Mouse (Mus musculus): ENCODE measurements around the gene Brca1.

DNA sequence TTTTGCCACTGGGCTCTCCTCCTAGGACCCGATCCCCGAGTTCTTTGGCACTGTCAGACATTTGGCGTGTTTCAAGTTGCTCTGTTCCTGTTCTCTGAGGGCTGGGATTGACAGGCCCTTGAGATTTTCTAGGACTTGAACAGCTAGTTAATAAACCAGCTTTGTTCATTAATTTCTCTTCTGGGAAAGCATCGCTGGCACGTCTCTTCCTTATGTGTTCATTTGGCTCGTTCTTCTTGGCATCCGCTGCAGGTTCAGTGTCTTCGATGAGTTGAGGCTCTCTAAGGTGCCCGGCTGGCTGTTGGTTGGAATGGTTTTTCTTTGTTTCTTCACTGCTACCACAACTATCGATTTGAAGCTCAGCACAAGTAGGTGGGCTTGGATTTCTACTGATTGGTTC is 26.7 kb downstream of the Brca1 start:
- TF ChIP-seq MYOD1 (IDR thresholded peaks at IDR 0.05; ENCODE audit: control insufficient read depth in 1 of 3, insufficient read length in 2 of 3, low read depth in 2 of 3): no peak
- TF ChIP-seq POLR2A (IDR thresholded peaks at IDR 0.05; ENCODE audit: insufficient read length, low read depth): no peak
- TF ChIP-seq TCF3 (IDR thresholded peaks at IDR 0.05; ENCODE audit: insufficient read length, low read depth): no peak
- no peak for TF ChIP-seq E2F4 (IDR thresholded peaks at IDR 0.05; ENCODE audit: insufficient read depth)
- no peak for TF ChIP-seq USF1 (IDR thresholded peaks at IDR 0.05; ENCODE audit: low read depth)
- TF ChIP-seq MYOG (IDR thresholded peaks at IDR 0.05; ENCODE audit: control insufficient read depth in 1 of 3, insufficient read depth in 1 of 3, insufficient read length in 2 of 3, low read depth in 2 of 3): no peak

Data from myocyte (in vitro differentiated cells).